Mouse (Mus musculus): ENCODE measurements around the gene 2310033P09Rik. TPM values are rescaled to one million over a fixed set of nuclear protein-coding genes. Genes with fewer than 3 reads are reported as not detected.

Gene 2310033P09Rik
- total RNA-seq, 2 experiments from 2014 or later = 18.3 to 19.2 TPM

- no peak for DNase-seq (ENCODE audit: low spot score in 2 of 2)
- intact Hi-C loops (cut with DNase I) = no loop called here
These were observed 17.0 kb downstream of the 2310033P09Rik start for GRCm38 (mm10) chr11:59225167-59225566.

GRCm38 (mm10) chr11:59226251-59226650 lies 18.1 kb downstream of the 2310033P09Rik start:
- no peak for DNase-seq (ENCODE audit: low spot score in 2 of 2)
- intact Hi-C loops (cut with DNase I) = no loop called here

- intact Hi-C loops (cut with DNase I) = no loop called here
- DNase-seq (ENCODE audit: low spot score in 2 of 2) = peak in 1 of 2 experiments; percentile 39
These were observed 18.9 kb downstream of the 2310033P09Rik start for GRCm38 (mm10) chr11:59226787-59227603.

- intact Hi-C loops (cut with DNase I) = no loop called here
- no peak for DNase-seq (ENCODE audit: low spot score in 2 of 2)
These were observed 19.5 kb downstream of the 2310033P09Rik start for GRCm38 (mm10) chr11:59227604-59228121.

GRCm38 (mm10) chr11:59228122-59228953 lies 20.2 kb downstream of the 2310033P09Rik start, which contains the start of gene Arf1:
Gene Arf1, minus strand, starts transcription at chr11:59228270.
- intact Hi-C loops (cut with DNase I) = no loop called here
- DNase-seq (ENCODE audit: low spot score in 2 of 2) = peak; percentile 96 to 97

- intact Hi-C loops (cut with DNase I) = loop anchor here (5.0 kb wide), 1 partner anchor 252 kb away; no protein-coding TSS in a partner anchor
- peak; percentile 46 to 58 for DNase-seq (ENCODE audit: low spot score in 2 of 2)
These were observed 22.1 kb downstream of the 2310033P09Rik start for GRCm38 (mm10) chr11:59230144-59230760.

GRCm38 (mm10) chr11:59232797-59233196 lies 24.7 kb downstream of the 2310033P09Rik start:
- intact Hi-C loops (cut with DNase I) = loop anchor here (5.0 kb wide), 1 partner anchor 250 kb away; no protein-coding TSS in a partner anchor
- DNase-seq (ENCODE audit: low spot score in 2 of 2) = no peak

GRCm38 (mm10) chr11:59238525-59239427 lies 30.7 kb downstream of the 2310033P09Rik start:
- intact Hi-C loops (cut with DNase I) = loop anchor here (2.0 kb wide), 1 partner anchor 54 kb away; no protein-coding TSS in a partner anchor
- DNase-seq (ENCODE audit: low spot score in 2 of 2) = peak; percentile 61 to 66

- intact Hi-C loops (cut with DNase I) = loop anchor here (2.0 kb wide), 1 partner anchor 53 kb away; no protein-coding TSS in a partner anchor
- DNase-seq (ENCODE audit: low spot score in 2 of 2) = no peak
These were observed 31.3 kb downstream of the 2310033P09Rik start for GRCm38 (mm10) chr11:59239428-59239785.

- no peak for DNase-seq (ENCODE audit: low spot score in 2 of 2)
- intact Hi-C loops (cut with DNase I) = loop anchor here (2.0 kb wide), 1 partner anchor 53 kb away; no protein-coding TSS in a partner anchor
These were observed 31.7 kb downstream of the 2310033P09Rik start for GRCm38 (mm10) chr11:59239796-59240195.

GRCm38 (mm10) chr11:59241841-59242240 lies 33.7 kb downstream of the 2310033P09Rik start:
- intact Hi-C loops (cut with DNase I) = no loop called here
- DNase-seq (ENCODE audit: low spot score in 2 of 2) = no peak

GRCm38 (mm10) chr11:59243856-59244255 lies 35.7 kb downstream of the 2310033P09Rik start:
- DNase-seq (ENCODE audit: low spot score in 2 of 2) = no peak
- intact Hi-C loops (cut with DNase I) = no loop called here

- intact Hi-C loops (cut with DNase I) = no loop called here
- DNase-seq (ENCODE audit: low spot score in 2 of 2) = no peak
These were observed 40.0 kb downstream of the 2310033P09Rik start for GRCm38 (mm10) chr11:59248101-59248500.

- no peak for DNase-seq (ENCODE audit: low spot score in 2 of 2)
- intact Hi-C loops (cut with DNase I) = no loop called here
These were observed 51.5 kb downstream of the 2310033P09Rik start for GRCm38 (mm10) chr11:59259647-59260046.

Data from left cerebral cortex, postnatal 14 days (tissue).